Mouse (Mus musculus): ENCODE results near the gene Trpv1. TPM values are rescaled to one million over a fixed set of nuclear protein-coding genes. Genes with fewer than 3 reads are reported as not detected.

The Trpv1 gene
- polyA plus RNA-seq, 1 experiment from 2014 or later = 11.5 TPM

DNA sequence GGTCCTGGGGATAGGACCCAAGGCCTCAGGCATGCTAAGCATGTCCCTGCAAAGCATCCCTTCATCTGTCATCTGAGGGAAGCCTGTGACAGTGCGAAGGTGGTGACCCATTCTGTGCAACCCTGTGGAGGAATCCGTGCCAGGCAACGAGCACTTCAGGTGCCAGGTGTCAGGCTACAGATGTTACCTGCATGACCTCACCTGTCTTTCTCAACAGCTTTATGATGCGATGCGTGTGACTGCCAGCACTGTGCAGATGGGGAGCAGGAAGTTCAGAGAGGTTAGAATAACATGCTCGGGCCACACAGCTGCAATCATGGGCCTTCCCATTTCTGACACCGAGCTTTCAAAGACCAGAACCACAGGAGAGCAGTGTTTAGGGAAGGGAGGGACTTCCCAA lies 28.9 kb upstream of the Trpv1 start:
- H3K27ac ChIP-seq (replicated peaks) = no peak overlapping the region
- no peak overlapping the region for H3K9ac ChIP-seq
- H3K36me3 ChIP-seq = no peaks in the 10 kb centered on the region
- H3K4me2 ChIP-seq = no peak overlapping the region
- no peak overlapping the region for H3K4me3 ChIP-seq
- WGBS = 74% methylated on average over 7 of the region's 7 CpGs
- 0 out of 2 replicates have a peak, but pooled peaks cover 7% of the 10 kb centered on the region for H3K4me1 ChIP-seq (replicated peaks)
- H3K9me3 ChIP-seq = no peaks in the 10 kb centered on the region
- ATAC-seq (ENCODE audit: low read depth) = no peak
- H3K27me3 ChIP-seq = no peaks in the 10 kb centered on the region

GRCm38 (mm10) chr11:73207621-73208020 lies 26.5 kb upstream of the Trpv1 start:
- WGBS = 89% methylated on average over 2 of the region's 2 CpGs
- ATAC-seq (ENCODE audit: low read depth) = no peak

GRCm38 (mm10) chr11:73213956-73214355 lies 20.1 kb upstream of the Trpv1 start:
- no peaks in the 10 kb centered on the region for H3K36me3 ChIP-seq
- H3K27me3 ChIP-seq = no peaks in the 10 kb centered on the region
- H3K4me2 ChIP-seq = no peak overlapping the region
- no peak overlapping the region for H3K27ac ChIP-seq (replicated peaks)
- no peaks in the 10 kb centered on the region for H3K9me3 ChIP-seq
- H3K4me1 ChIP-seq (replicated peaks) = no peaks in the 10 kb centered on the region
- 79% methylated on average over 3 of the region's 3 CpGs for WGBS
- ATAC-seq (ENCODE audit: low read depth) = no peak
- H3K9ac ChIP-seq = no peak overlapping the region
- H3K4me3 ChIP-seq = no peak overlapping the region

More at GRCm38 (mm10) chr11:73207621-73208020, 26.5 kb upstream of the Trpv1 start:
- H3K27ac ChIP-seq (replicated peaks) = no peak overlapping the region
- H3K9ac ChIP-seq = no peak overlapping the region
- H3K4me1 ChIP-seq (replicated peaks) = 0 out of 2 replicates have a peak, but pooled peaks cover 7% of the 10 kb centered on the region
- H3K9me3 ChIP-seq = no peaks in the 10 kb centered on the region
- no peak overlapping the region for H3K4me2 ChIP-seq
- H3K4me3 ChIP-seq = no peak overlapping the region
- no peaks in the 10 kb centered on the region for H3K36me3 ChIP-seq
- H3K27me3 ChIP-seq = no peaks in the 10 kb centered on the region

GRCm38 (mm10) chr11:73219671-73220070 lies 14.4 kb upstream of the Trpv1 start:
- no peak overlapping the region for H3K27ac ChIP-seq (replicated peaks)
- no peak for ATAC-seq (ENCODE audit: low read depth)
- H3K36me3 ChIP-seq = no peaks in the 10 kb centered on the region
- no peaks in the 10 kb centered on the region for H3K27me3 ChIP-seq
- H3K4me1 ChIP-seq (replicated peaks) = no peaks in the 10 kb centered on the region
- no peak overlapping the region for H3K4me2 ChIP-seq
- 69% methylated on average over 2 of the region's 2 CpGs for WGBS
- no peaks in the 10 kb centered on the region for H3K9me3 ChIP-seq
- no peak overlapping the region for H3K4me3 ChIP-seq
- no peak overlapping the region for H3K9ac ChIP-seq

- 88% methylated on average over 1 of the region's 1 CpGs for WGBS
- Histone ChIP-seq H3K27ac (replicated peaks) (no peak overlapping the region), H3K9ac (no peak overlapping the region), H3K4me1 (replicated peaks) (no peaks in the 10 kb centered on the region), H3K27me3 (no peaks in the 10 kb centered on the region), H3K4me2 (no peak overlapping the region), H3K36me3 (no peaks in the 10 kb centered on the region), H3K4me3 (no peak overlapping the region), H3K9me3 (no peaks in the 10 kb centered on the region)
- ATAC-seq (ENCODE audit: low read depth) = no peak
Observed at GRCm38 (mm10) chr11:73220651-73221050, 13.4 kb upstream of the Trpv1 start.

DNA sequence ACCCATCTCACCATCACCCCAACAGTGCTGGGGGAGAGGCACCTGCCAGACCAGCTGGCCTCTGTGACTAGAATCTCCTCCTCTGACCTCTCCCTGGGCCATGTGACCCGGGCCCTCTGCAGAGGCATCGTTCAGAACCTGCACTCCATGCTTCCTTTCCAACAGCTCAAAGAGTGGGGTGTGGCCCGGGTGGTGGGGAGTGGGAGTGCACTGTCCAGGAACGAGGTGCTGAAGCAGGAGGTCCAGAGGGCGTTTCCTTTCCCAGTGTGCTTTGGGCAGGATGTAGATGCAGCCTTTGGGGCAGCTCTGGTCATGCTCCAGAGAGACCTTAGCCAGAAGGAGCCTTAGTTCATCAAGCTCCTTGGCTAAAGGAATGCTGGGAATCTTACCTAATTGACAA lies 11.2 kb upstream of the Trpv1 start:
- H3K4me1 ChIP-seq (replicated peaks) = no peaks in the 10 kb centered on the region
- H3K4me2 ChIP-seq = no peak overlapping the region
- no peaks in the 10 kb centered on the region for H3K36me3 ChIP-seq
- WGBS = 41% methylated on average over 5 of the region's 5 CpGs
- H3K27ac ChIP-seq (replicated peaks) = no peak overlapping the region
- no peak overlapping the region for H3K9ac ChIP-seq
- ATAC-seq (ENCODE audit: low read depth) = no peak
- no peak overlapping the region for H3K4me3 ChIP-seq
- no peaks in the 10 kb centered on the region for H3K9me3 ChIP-seq
- H3K27me3 ChIP-seq = no peaks in the 10 kb centered on the region

DNA sequence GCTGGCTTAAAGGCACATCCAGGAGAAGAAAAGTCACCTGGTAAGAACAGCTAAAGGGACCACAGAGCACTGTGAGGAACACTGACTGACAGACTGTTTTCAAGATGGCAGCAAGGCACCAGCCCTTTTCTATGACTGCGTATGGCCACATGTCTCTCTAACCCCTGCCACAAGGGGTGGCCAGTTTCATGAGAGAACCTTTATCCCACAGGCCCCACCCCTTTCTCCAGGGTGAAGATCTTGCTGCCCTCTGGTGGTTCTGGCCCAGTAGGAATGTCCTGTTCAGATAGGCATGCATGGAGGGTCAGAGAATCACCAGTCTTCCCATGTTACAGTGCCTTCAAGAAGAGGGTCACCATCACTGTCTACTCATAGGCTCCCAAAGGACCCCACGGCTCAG lies 10.1 kb upstream of the Trpv1 start:
- no peak for ATAC-seq (ENCODE audit: low read depth)
- Histone ChIP-seq H3K4me3 (no peak overlapping the region), H3K4me1 (replicated peaks) (no peaks in the 10 kb centered on the region), H3K36me3 (no peaks in the 10 kb centered on the region), H3K27ac (replicated peaks) (no peak overlapping the region), H3K4me2 (no peak overlapping the region), H3K9ac (no peak overlapping the region), H3K27me3 (no peaks in the 10 kb centered on the region), H3K9me3 (no peaks in the 10 kb centered on the region)
- WGBS = 67% methylated on average over 2 of the region's 2 CpGs

DNA sequence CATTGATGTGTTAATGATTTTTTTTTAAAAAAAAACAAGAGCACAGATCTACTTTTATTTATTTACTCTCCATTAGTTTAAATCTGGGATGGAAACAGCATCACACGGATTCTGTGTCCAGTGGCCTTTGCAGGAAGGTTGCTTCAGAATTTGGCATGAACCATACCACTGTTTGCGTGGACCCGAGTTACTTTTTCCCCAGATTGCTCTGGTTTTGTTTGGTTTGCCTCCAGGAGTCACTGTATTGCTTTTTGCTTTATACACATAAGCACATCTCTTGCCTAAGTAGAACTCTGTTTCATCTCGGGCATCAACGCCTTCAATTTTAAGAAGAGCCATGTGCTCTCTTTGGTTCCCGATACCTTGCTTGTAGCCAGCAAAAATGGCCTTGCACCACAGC lies 8.2 kb upstream of the Trpv1 start:
- H3K4me1 ChIP-seq (replicated peaks) = no peaks in the 10 kb centered on the region
- WGBS = 87% methylated on average over 6 of the region's 6 CpGs
- no peaks in the 10 kb centered on the region for H3K27me3 ChIP-seq
- no peak overlapping the region for H3K4me2 ChIP-seq
- H3K9ac ChIP-seq = no peak overlapping the region
- no peak for ATAC-seq (ENCODE audit: low read depth)
- H3K9me3 ChIP-seq = no peaks in the 10 kb centered on the region
- H3K4me3 ChIP-seq = no peak overlapping the region
- H3K36me3 ChIP-seq = no peaks in the 10 kb centered on the region
- H3K27ac ChIP-seq (replicated peaks) = no peak overlapping the region

DNA sequence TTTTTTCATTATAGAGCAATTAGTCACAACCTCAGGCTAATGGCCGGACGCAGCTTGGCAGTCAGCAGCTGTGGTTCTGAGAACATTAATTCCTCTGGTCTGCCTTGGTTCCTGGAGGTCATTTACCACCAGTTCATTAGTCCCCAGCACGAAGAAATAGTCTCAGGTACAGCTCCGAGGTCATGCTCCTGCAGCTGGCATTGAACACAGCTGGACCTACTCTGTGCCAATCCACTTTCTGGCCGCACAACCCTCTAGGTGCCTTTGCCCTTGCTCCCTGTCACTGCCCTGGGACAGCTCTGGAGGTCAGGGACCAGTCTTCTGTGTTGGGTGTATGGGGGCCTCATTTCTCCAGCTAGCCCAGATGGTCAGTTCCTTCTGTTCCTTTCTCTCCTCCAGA lies 5.2 kb upstream of the Trpv1 start:
- ATAC-seq (ENCODE audit: low read depth) = no peak
- Histone ChIP-seq H3K36me3 (no peaks in the 10 kb centered on the region), H3K4me1 (replicated peaks) (no peaks in the 10 kb centered on the region), H3K4me3 (no peak overlapping the region), H3K4me2 (no peak overlapping the region), H3K9me3 (no peaks in the 10 kb centered on the region), H3K27me3 (no peaks in the 10 kb centered on the region), H3K27ac (replicated peaks) (no peak overlapping the region), H3K9ac (no peak overlapping the region)
- 84% methylated on average over 5 of the region's 5 CpGs for WGBS

GRCm38 (mm10) chr11:73230081-73230480 lies 4.0 kb upstream of the Trpv1 start:
- no peaks in the 10 kb centered on the region for H3K9me3 ChIP-seq
- no peaks in the 10 kb centered on the region for H3K27me3 ChIP-seq
- no peak overlapping the region for H3K4me3 ChIP-seq
- no peak overlapping the region for H3K27ac ChIP-seq (replicated peaks)
- H3K36me3 ChIP-seq = no peaks in the 10 kb centered on the region
- WGBS = 89% methylated on average over 5 of the region's 5 CpGs
- no peak overlapping the region for H3K4me2 ChIP-seq
- no peak for ATAC-seq (ENCODE audit: low read depth)
- H3K4me1 ChIP-seq (replicated peaks) = no peaks in the 10 kb centered on the region
- H3K9ac ChIP-seq = no peak overlapping the region

- H3K4me3 ChIP-seq = no peak overlapping the region
- no peak overlapping the region for H3K9ac ChIP-seq
- ATAC-seq (ENCODE audit: low read depth) = no peak
- no peaks in the 10 kb centered on the region for H3K27me3 ChIP-seq
- H3K4me1 ChIP-seq (replicated peaks) = no peaks in the 10 kb centered on the region
- H3K4me2 ChIP-seq = no peak overlapping the region
- no peaks in the 10 kb centered on the region for H3K9me3 ChIP-seq
- no peak overlapping the region for H3K27ac ChIP-seq (replicated peaks)
- H3K36me3 ChIP-seq = no peaks in the 10 kb centered on the region
- whole genome bisulfite sequencing = 73% methylated on average over 2 of the region's 2 CpGs
Observed at GRCm38 (mm10) chr11:73232513-73232912, 1.6 kb upstream of the Trpv1 start.

DNA sequence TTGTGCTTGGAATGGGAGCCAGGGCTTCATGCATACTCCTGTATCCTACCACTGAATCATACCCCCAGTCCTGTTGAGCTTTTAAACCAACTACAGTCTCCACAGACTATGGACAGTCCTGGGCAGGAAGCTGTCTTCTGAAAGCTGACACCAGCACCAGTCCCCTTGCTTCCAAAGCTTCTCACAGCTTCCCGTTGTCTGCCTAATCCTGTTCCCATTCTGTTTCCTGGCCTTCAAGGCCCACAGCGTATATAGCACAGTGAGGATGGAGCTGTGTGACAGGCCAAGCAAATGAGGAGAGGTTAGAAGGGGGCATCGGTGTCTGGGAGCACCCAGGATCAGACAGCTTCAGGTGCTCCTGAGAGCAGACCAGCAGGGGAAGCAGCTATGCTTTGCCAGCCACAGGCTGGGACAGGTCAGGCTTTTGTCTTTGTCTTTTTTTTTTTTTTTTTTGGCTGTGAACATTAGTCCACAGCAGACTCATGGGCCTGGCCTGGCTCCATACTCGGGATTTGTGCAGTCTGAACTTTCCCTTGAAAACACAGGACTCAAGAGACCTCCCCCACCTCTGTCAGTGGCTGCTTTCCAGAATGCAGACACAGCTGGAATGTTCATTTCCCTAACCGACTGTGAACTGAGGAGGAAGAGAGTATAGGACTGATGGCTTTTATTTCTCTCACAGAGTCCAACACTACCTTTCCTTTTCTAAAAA lies 2.1 kb downstream of the Trpv1 start:
- no peaks in the 10 kb centered on the region for H3K4me1 ChIP-seq (replicated peaks)
- no peak overlapping the region for H3K9ac ChIP-seq
- 47% methylated on average over 5 of the region's 5 CpGs for WGBS
- no peaks in the 10 kb centered on the region for H3K36me3 ChIP-seq
- H3K27ac ChIP-seq (replicated peaks) = peak overlapping the region; percentile 56; the same call in 1 of the 2 replicates
- no peaks in the 10 kb centered on the region for H3K9me3 ChIP-seq
- ATAC-seq (ENCODE audit: low read depth) = no peak
- H3K27me3 ChIP-seq = no peaks in the 10 kb centered on the region
- no peak overlapping the region for H3K4me3 ChIP-seq
- H3K4me2 ChIP-seq = no peak overlapping the region

GRCm38 (mm10) chr11:73236731-73237130 lies 2.6 kb downstream of the Trpv1 start:
- Histone ChIP-seq H3K9ac (no peak overlapping the region), H3K9me3 (no peaks in the 10 kb centered on the region), H3K4me1 (replicated peaks) (no peaks in the 10 kb centered on the region), H3K27ac (replicated peaks) (no peak overlapping the region), H3K4me2 (no peak overlapping the region), H3K27me3 (no peaks in the 10 kb centered on the region), H3K36me3 (no peaks in the 10 kb centered on the region), H3K4me3 (no peak overlapping the region)
- WGBS = 71% methylated on average over 3 of the region's 3 CpGs
- ATAC-seq (ENCODE audit: low read depth) = no peak
